Mouse (Mus musculus) adrenal gland, adult 10 weeks (tissue): ENCODE measurements around the gene Nipa1. TPM values are rescaled to one million over a fixed set of nuclear protein-coding genes. Genes with fewer than 3 reads are reported as not detected.

Source experiments
- polyA plus RNA-seq: library from polyadenylated mRNA; stranded (reverse); fragments of 350-450 nt; fragmentation: Illumina TruSeq; extraction: RNeasy Lipid Tissue Mini Kit (QIAGEN cat#74804); gene quantifications from one replicate; pipeline ENCODE4 v1.2.3, GENCODE M21; 2014; ENCODE audit warnings: low read depth, low replicate concordance

Nipa1 gene
- polyA plus RNA-seq: 26.9 TPM

GRCm38 (mm10) chr7:56019930-56020253 is at the start of gene Nipa1:
Gene Nipa1 (minus strand): TSS chr7:56019954.

GRCm38 (mm10) chr7:56049831-56050321 is 30.1 kb upstream of the Nipa1 start, which contains the start of gene Herc2:
Gene Herc2 (plus strand): TSS chr7:56050196.

GRCm38 (mm10) chr7:55962004-55962908 is 57.5 kb downstream of the Nipa1 start, which contains the start of gene Nipa2:
Gene Nipa2 (minus strand): TSS chr7:55962476.

Other genes with a start within 250 kb of the Nipa1 start
- 30.1 TPM for gene Tubgcp5, start 225.8 kb downstream of the Nipa1 start, polyA plus RNA-seq
- gene Cyfip1, start 178.2 kb downstream of the Nipa1 start, polyA plus RNA-seq: 62.5 TPM
- 134 TPM for gene Nipa2, start 57.5 kb downstream of the Nipa1 start, polyA plus RNA-seq
- gene Herc2, start 30.2 kb upstream of the Nipa1 start, polyA plus RNA-seq: 29.2 TPM
- 5.7 TPM for gene Oca2, start 219.8 kb upstream of the Nipa1 start, polyA plus RNA-seq